Mouse (Mus musculus): ENCODE results near the gene Rhot2. TPM values are rescaled to one million over a fixed set of nuclear protein-coding genes. Genes with fewer than 3 reads are reported as not detected.

Rhot2 gene
- polyA plus RNA-seq, 1 experiment, result 48.3 TPM

GRCm38 (mm10) chr17:25833291-25833663 is 11.4 kb downstream of the Rhot2 start, which contains the start of gene Stub1:
Stub1 (minus strand) TSS chr17:25833404.
- H3K27me3 ChIP-seq (ENCODE audit: control insufficient read depth, insufficient read depth, insufficient read length), result no peaks in the 10 kb centered on the region
- TF ChIP-seq USF1 (IDR thresholded peaks at IDR 0.05; ENCODE audit: low read depth) (peak; percentile 86), MYOG (IDR thresholded peaks at IDR 0.05; ENCODE audit: control insufficient read depth in 1 of 3, insufficient read depth in 1 of 3, insufficient read length in 2 of 3, low read depth in 2 of 3) (peak; percentile 29 to 84 (median 59)), MYOD1 (IDR thresholded peaks at IDR 0.05; ENCODE audit: control insufficient read depth in 1 of 3, insufficient read length in 2 of 3, low read depth in 2 of 3) (peak in 2 of 3 experiments; percentile 67 to 72), TCF12 (IDR thresholded peaks at IDR 0.05; ENCODE audit: insufficient read depth, poor library complexity, severe bottlenecking) (no peak), POLR2A (IDR thresholded peaks at IDR 0.05; ENCODE audit: insufficient read length, low read depth) (peak; percentile 38), SRF (IDR thresholded peaks at IDR 0.05; ENCODE audit: control insufficient read depth, insufficient read length, low read depth) (peak; percentile 63), POLR2AphosphoS2 (IDR thresholded peaks at IDR 0.05; ENCODE audit: insufficient read length, low read depth) (peak; percentile 70), MAX (IDR thresholded peaks at IDR 0.05; ENCODE audit: low read depth) (no peak)
- H3ac ChIP-seq (ENCODE audit: control insufficient read depth, insufficient read length), result peak within 1 kb of the TSS; percentile 46
- peaks cover 6% of the 10 kb centered on the region for H3K36me3 ChIP-seq (ENCODE audit: control insufficient read depth, insufficient read depth)
- peak within 1 kb of the TSS; percentile 52 for H3K4me3 ChIP-seq
- H3K79me2 ChIP-seq (ENCODE audit: control insufficient read depth, insufficient read depth), result peaks cover 37% of the 10 kb centered on the region
- peak within 1 kb of the TSS; percentile 94 for H3K4me2 ChIP-seq (ENCODE audit: low read depth)

GRCm38 (mm10) chr17:25832436-25833290 is 12.0 kb downstream of the Rhot2 start:
- H3K36me3 ChIP-seq (ENCODE audit: control insufficient read depth, insufficient read depth), result peaks cover under 1% of the 10 kb centered on the region
- no peak for TF ChIP-seq MAX (IDR thresholded peaks at IDR 0.05; ENCODE audit: low read depth)
- no peak for TF ChIP-seq SRF (IDR thresholded peaks at IDR 0.05; ENCODE audit: control insufficient read depth, insufficient read length, low read depth)
- no peak for TF ChIP-seq CEBPB (IDR thresholded peaks at IDR 0.05; ENCODE audit: insufficient read depth, poor library complexity, severe bottlenecking)
- no peak for TF ChIP-seq TCF3 (IDR thresholded peaks at IDR 0.05; ENCODE audit: insufficient read length, low read depth)
- no peak for TF ChIP-seq REST (IDR thresholded peaks at IDR 0.05; ENCODE audit: insufficient read depth, insufficient read length)
- TF ChIP-seq POLR2A (IDR thresholded peaks at IDR 0.05; ENCODE audit: insufficient read length, low read depth), result peak; percentile 65
- peak; percentile 94 for TF ChIP-seq USF1 (IDR thresholded peaks at IDR 0.05; ENCODE audit: low read depth)
- peak in 1 of 3 experiments; percentile 9 for TF ChIP-seq MYOD1 (IDR thresholded peaks at IDR 0.05; ENCODE audit: control insufficient read depth in 1 of 3, insufficient read length in 2 of 3, low read depth in 2 of 3)
- TF ChIP-seq E2F4 (IDR thresholded peaks at IDR 0.05; ENCODE audit: insufficient read depth), result peak; percentile 60
- peak; percentile 66 for TF ChIP-seq POLR2AphosphoS2 (IDR thresholded peaks at IDR 0.05; ENCODE audit: insufficient read length, low read depth)
- no peak for TF ChIP-seq TCF12 (IDR thresholded peaks at IDR 0.05; ENCODE audit: insufficient read depth, poor library complexity, severe bottlenecking)
- TF ChIP-seq MYOG (IDR thresholded peaks at IDR 0.05; ENCODE audit: control insufficient read depth in 1 of 3, insufficient read depth in 1 of 3, insufficient read length in 2 of 3, low read depth in 2 of 3), result no peak

GRCm38 (mm10) chr17:25831451-25832281 is 13.0 kb downstream of the Rhot2 start:
- Histone ChIP-seq H3K4me2 (ENCODE audit: low read depth) (peak overlapping the region; percentile 94), H3ac (ENCODE audit: control insufficient read depth, insufficient read length) (peak overlapping the region; percentile 46), H3K79me2 (ENCODE audit: control insufficient read depth, insufficient read depth) (peaks cover 37% of the 10 kb centered on the region), H3K4me3 (peak overlapping the region; percentile 52), H3K27me3 (ENCODE audit: control insufficient read depth, insufficient read depth, insufficient read length) (no peaks in the 10 kb centered on the region), H3K36me3 (ENCODE audit: control insufficient read depth, insufficient read depth) (no peaks in the 10 kb centered on the region)
- TF ChIP-seq POLR2A (IDR thresholded peaks at IDR 0.05; ENCODE audit: insufficient read length, low read depth), result peak; percentile 3
- TF ChIP-seq POLR2AphosphoS2 (IDR thresholded peaks at IDR 0.05; ENCODE audit: insufficient read length, low read depth), result peak; percentile 73
- TF ChIP-seq SRF (IDR thresholded peaks at IDR 0.05; ENCODE audit: control insufficient read depth, insufficient read length, low read depth), result no peak

More at GRCm38 (mm10) chr17:25832436-25833290, 12.0 kb downstream of the Rhot2 start:
- Histone ChIP-seq H3K4me2 (ENCODE audit: low read depth) (peak overlapping the region; percentile 94), H3K4me3 (peak overlapping the region; percentile 52), H3K79me2 (ENCODE audit: control insufficient read depth, insufficient read depth) (peaks cover 37% of the 10 kb centered on the region), H3K27me3 (ENCODE audit: control insufficient read depth, insufficient read depth, insufficient read length) (no peaks in the 10 kb centered on the region), H3ac (ENCODE audit: control insufficient read depth, insufficient read length) (peak overlapping the region; percentile 46)

- TF ChIP-seq POLR2A (IDR thresholded peaks at IDR 0.05; ENCODE audit: insufficient read length, low read depth) (peak; percentile 9), USF1 (IDR thresholded peaks at IDR 0.05; ENCODE audit: low read depth) (no peak)
- Histone ChIP-seq H3K27me3 (ENCODE audit: control insufficient read depth, insufficient read depth, insufficient read length) (no peaks in the 10 kb centered on the region), H3K4me2 (ENCODE audit: low read depth) (peak overlapping the region; percentile 94), H3K79me2 (ENCODE audit: control insufficient read depth, insufficient read depth) (peaks cover 37% of the 10 kb centered on the region), H3K4me3 (peak overlapping the region; percentile 52), H3ac (ENCODE audit: control insufficient read depth, insufficient read length) (no peak overlapping the region), H3K36me3 (ENCODE audit: control insufficient read depth, insufficient read depth) (no peaks in the 10 kb centered on the region)
Observed at GRCm38 (mm10) chr17:25830806-25831431, 13.7 kb downstream of the Rhot2 start.
